Mouse (Mus musculus) T-helper 1 cell (primary cell): Measurements from ENCODE around the gene Acp1.

Experiments used
- in situ Hi-C: fragments of 300-600 bp; cut with MboI, MseI; formaldehyde crosslinking; loops from one replicate; pipeline ENCODE4 v1.15.1; 2025; ENCODE audit warnings: high pct_unique_total_duplicates

The Acp1 gene

GRCm38 (mm10) chr12:30865781-30866180 is 45.6 kb downstream of the Acp1 start:
- in situ Hi-C loops, result no loop called here

- in situ Hi-C loops, result no loop called here
Observed at GRCm38 (mm10) chr12:30864347-30864746, 47.0 kb downstream of the Acp1 start.

- in situ Hi-C loops, result no loop called here
Observed at GRCm38 (mm10) chr12:30856172-30856571, 55.2 kb downstream of the Acp1 start.

- in situ Hi-C loops, result no loop called here
Observed at GRCm38 (mm10) chr12:30855442-30856159, 55.8 kb downstream of the Acp1 start.

GRCm38 (mm10) chr12:30851871-30852270 is 59.5 kb downstream of the Acp1 start:
- in situ Hi-C loops, result no loop called here

GRCm38 (mm10) chr12:30850902-30851301 is 60.5 kb downstream of the Acp1 start:
- in situ Hi-C loops, result no loop called here

- in situ Hi-C loops, result no loop called here
Observed at GRCm38 (mm10) chr12:30848521-30848920, 62.9 kb downstream of the Acp1 start.
